Comparison of ENCODE assay signal across 9 mouse cellular contexts in genomic region chr19:26603296-26603860, GRCm38 (mm10). TPM values are rescaled to one million over a fixed set of nuclear protein-coding genes. Genes with fewer than 3 reads are reported as not detected.
DNase-seq lines count a peak whose midpoint lies in the region; ATAC-seq and TF ChIP-seq lines count a peak whose summit lies in the region.
"Had no signal": no experiment of that assay in that cellular context is flagged by ENCODE, and none has a peak within 500 bp of the region (broad histone marks: within the 10 kb centered on the region; RNA-seq: fewer than 3 reads in every experiment).

No protein-coding gene starts in this region.

- peak overlapping the region; percentile 99 for H3K4me2 ChIP-seq in heart, postnatal 0 days (ENCODE audit: low read depth, low read length)
- H3K4me2 ChIP-seq in forebrain, postnatal 0 days (ENCODE audit: low read depth), result peak overlapping the region; percentile 96; the same call in 1 of the 2 replicates
- peak overlapping the region; percentile 94; the same call in 1 of the 2 replicates for H3K4me2 ChIP-seq in liver, embryonic 15.5 days
- H3K4me2 ChIP-seq in kidney, embryonic 14.5 days (replicated peaks; ENCODE audit: low read depth, low read length), result no peak overlapping the region

- peaks cover 10% of the 10 kb centered on the region for H3K4me1 ChIP-seq in heart, postnatal 0 days (ENCODE audit: control insufficient read depth, insufficient read depth)
- peaks cover 41% of the 10 kb centered on the region for H3K4me1 ChIP-seq in embryonic facial prominence, embryonic 10.5 days
- H3K4me1 ChIP-seq in forebrain, postnatal 0 days (ENCODE audit: insufficient read depth), result peaks cover 1% of the 10 kb centered on the region
- peaks cover 28% of the 10 kb centered on the region for H3K4me1 ChIP-seq in liver, embryonic 15.5 days (replicated peaks)
- no peaks in the 10 kb centered on the region for H3K4me1 ChIP-seq in kidney, embryonic 14.5 days (ENCODE audit: control insufficient read depth, insufficient read depth, low read length)

- WGBS in heart, postnatal 0 days, result 45% methylated on average over 2 of the region's 2 CpGs
- 46% methylated on average over 2 of the region's 2 CpGs for WGBS in embryonic facial prominence, embryonic 10.5 days
- WGBS in forebrain, postnatal 0 days, result 49% methylated on average over 2 of the region's 2 CpGs
- WGBS in liver, embryonic 15.5 days (ENCODE audit: insufficient replicate concordance), result 52% methylated on average over 2 of the region's 2 CpGs
- 42% methylated on average over 2 of the region's 2 CpGs for WGBS in kidney, embryonic 14.5 days

- no peaks in the 10 kb centered on the region for H3K9me3 ChIP-seq in heart, postnatal 0 days (replicated peaks; ENCODE audit: control insufficient read depth, low read length)
- no peaks in the 10 kb centered on the region for H3K9me3 ChIP-seq in embryonic facial prominence, embryonic 10.5 days
- no peaks in the 10 kb centered on the region for H3K9me3 ChIP-seq in forebrain, postnatal 0 days (ENCODE audit: low read length)
- H3K9me3 ChIP-seq in liver, embryonic 15.5 days (replicated peaks), result no peaks in the 10 kb centered on the region
- H3K9me3 ChIP-seq in kidney, embryonic 14.5 days (ENCODE audit: control insufficient read depth, low read length), result no peaks in the 10 kb centered on the region

- no peak for ATAC-seq in heart, postnatal 0 days (ENCODE audit: insufficient read depth, low read depth)
- ATAC-seq in forebrain, postnatal 0 days, result no peak
- no peak for ATAC-seq in liver, embryonic 15.5 days (ENCODE audit: insufficient read depth)
- ATAC-seq in kidney, embryonic 14.5 days (ENCODE audit: low FRiP score, low TSS enrichment), result no peak

- no peak for DNase-seq in heart, postnatal 0 days (ENCODE audit: low spot score)
- DNase-seq in heart, postnatal 4 days, result no peak
- DNase-seq in embryonic facial prominence, embryonic 10.5 days (ENCODE audit: low spot score), result no peak
- DNase-seq in forebrain, postnatal 0 days, result no peak
- DNase-seq in thymus, postnatal 14 days, result no peak
- DNase-seq: cerebellum, adult 9-11 months; thymus, adult 18-20 months had no signal

- H3K9ac ChIP-seq in heart, postnatal 0 days (replicated peaks; ENCODE audit: low read depth, low read length), result no peak overlapping the region
- H3K9ac ChIP-seq in forebrain, postnatal 0 days, result peak overlapping the region; percentile 71; the same call in 1 of the 2 replicates
- H3K9ac ChIP-seq in liver, embryonic 15.5 days, result no peak overlapping the region
- no peak overlapping the region for H3K9ac ChIP-seq in kidney, embryonic 14.5 days (ENCODE audit: low read depth, low read length)

- no peaks in the 10 kb centered on the region for H3K36me3 ChIP-seq in heart, postnatal 0 days (replicated peaks; ENCODE audit: control insufficient read depth, insufficient read depth, low read length)
- no peaks in the 10 kb centered on the region for H3K36me3 ChIP-seq in embryonic facial prominence, embryonic 10.5 days (replicated peaks)
- H3K36me3 ChIP-seq in forebrain, postnatal 0 days (ENCODE audit: insufficient read depth), result no peaks in the 10 kb centered on the region
- H3K36me3 ChIP-seq in liver, embryonic 15.5 days (replicated peaks), result no peaks in the 10 kb centered on the region
- no peaks in the 10 kb centered on the region for H3K36me3 ChIP-seq in kidney, embryonic 14.5 days (ENCODE audit: control insufficient read depth, insufficient read depth, low read length)

- no peak for TF ChIP-seq CTCF in heart, postnatal 0 days (IDR thresholded peaks at IDR 0.05; ENCODE audit: low read depth)
- TF ChIP-seq CTCF in forebrain, postnatal 0 days (IDR thresholded peaks at IDR 0.05; ENCODE audit: low read depth), result no peak

- peak overlapping the region; percentile 96; the same call in 1 of the 2 replicates for H3K27ac ChIP-seq in heart, postnatal 0 days (ENCODE audit: low read depth)
- no peak overlapping the region for H3K27ac ChIP-seq in embryonic facial prominence, embryonic 10.5 days (replicated peaks)
- no peak overlapping the region; the same call in 1 of the 2 replicates for H3K27ac ChIP-seq in forebrain, postnatal 0 days (ENCODE audit: low read depth, low read length)
- H3K27ac ChIP-seq in liver, embryonic 15.5 days (replicated peaks), result no peak overlapping the region
- no peak overlapping the region for H3K27ac ChIP-seq in kidney, embryonic 14.5 days (ENCODE audit: low read depth, low read length)

- peak overlapping the region; percentile 77; the same call in 1 of the 2 replicates for H3K4me3 ChIP-seq in heart, postnatal 0 days (ENCODE audit: low read depth, low read length)
- H3K4me3 ChIP-seq in embryonic facial prominence, embryonic 10.5 days, result peak overlapping the region; percentile 79; the same call in 1 of the 2 replicates
- H3K4me3 ChIP-seq in forebrain, postnatal 0 days (ENCODE audit: low read depth, low read length), result peak overlapping the region; percentile 63; the same call in 1 of the 2 replicates
- no peak overlapping the region for H3K4me3 ChIP-seq in liver, embryonic 15.5 days (replicated peaks)
- no peak overlapping the region for H3K4me3 ChIP-seq in kidney, embryonic 14.5 days (ENCODE audit: low read length)

- no peak for TF ChIP-seq EP300 in heart, postnatal 0 days (IDR thresholded peaks at IDR 0.05; ENCODE audit: low read depth)

- no peaks in the 10 kb centered on the region for H3K27me3 ChIP-seq in heart, postnatal 0 days (ENCODE audit: control insufficient read depth, insufficient read depth, low read length)
- H3K27me3 ChIP-seq in embryonic facial prominence, embryonic 10.5 days (replicated peaks; ENCODE audit: low read depth, poor library complexity, severe bottlenecking), result peaks cover 62% of the 10 kb centered on the region
- H3K27me3 ChIP-seq in forebrain, postnatal 0 days (ENCODE audit: insufficient read depth, low read length), result no peaks in the 10 kb centered on the region
- H3K27me3 ChIP-seq in liver, embryonic 15.5 days, result peaks cover 71% of the 10 kb centered on the region
- H3K27me3 ChIP-seq in kidney, embryonic 14.5 days (ENCODE audit: control insufficient read depth, insufficient read depth, low read length), result peaks cover 6% of the 10 kb centered on the region; the same call in 1 of the 2 replicates

RNA-seq across cellular contexts. Expression of gene Smarca2, which starts 1.5 kb away (rescaled TPM):
- 50.1 and 56.9 TPM in 2 replicates for total RNA-seq in heart, postnatal 0 days (2014; rRNA removed; ENCODE audit: low replicate concordance)
- polyA plus RNA-seq in heart, postnatal 0 days (2015; fragmentation: Nextera tagmentation; extraction: Ambion mirVana), result 21.3 and 21.7 TPM in 2 replicates
- total RNA-seq in heart, postnatal 4 days (2021), result 10 to 100 TPM; 56.7 to 57.4 TPM
- polyA plus RNA-seq in embryonic facial prominence, embryonic 10.5 days (2016; fragmentation: Nextera tagmentation; extraction: Ambion mirVana), result 39.2 and 49.0 TPM in 2 replicates
- 162 and 192 TPM in 2 replicates for total RNA-seq in forebrain, postnatal 0 days (2014; rRNA removed)
- 66.6 and 135 TPM in 2 replicates for polyA plus RNA-seq in forebrain, postnatal 0 days (2015; fragmentation: Nextera tagmentation; extraction: Ambion mirVana)
- polyA plus RNA-seq in liver, embryonic 15.5 days (2015; fragmentation: Nextera tagmentation; extraction: Ambion mirVana), result 3.7 and 5.1 TPM in 2 replicates
- 44.1 and 46.9 TPM in 2 replicates for polyA plus RNA-seq in kidney, embryonic 14.5 days (2014; fragmentation: Nextera tagmentation; extraction: Ambion mirVana)

Comparison
In these comparisons a context has a peak if more than half of its experiments do, and no peak if none do; other contexts are left out.
1. H3K4me3 ChIP-seq: peak in heart, postnatal 0 days (single experiment), embryonic facial prominence, embryonic 10.5 days (single experiment) and forebrain, postnatal 0 days (single experiment); none in liver, embryonic 15.5 days (single experiment) and kidney, embryonic 14.5 days (single experiment).